Mouse (Mus musculus) erythroblast, embryonic 14.5 days (primary cell): ENCODE results near the gene Pcsk5.

ENCODE experiments used
- GATA1 ChIP-seq: IDR thresholded peaks from 2 replicates; pipeline ENCODE4 v1.6.1; 2012; ENCODE audit warnings: low read length, inconsistent platforms, mixed read lengths
- TAL1 ChIP-seq: IDR thresholded peaks from 3 replicates; pipeline ENCODE4 v1.6.1; 2012; ENCODE audit warnings: low read length, inconsistent platforms, mixed read lengths

DNA sequence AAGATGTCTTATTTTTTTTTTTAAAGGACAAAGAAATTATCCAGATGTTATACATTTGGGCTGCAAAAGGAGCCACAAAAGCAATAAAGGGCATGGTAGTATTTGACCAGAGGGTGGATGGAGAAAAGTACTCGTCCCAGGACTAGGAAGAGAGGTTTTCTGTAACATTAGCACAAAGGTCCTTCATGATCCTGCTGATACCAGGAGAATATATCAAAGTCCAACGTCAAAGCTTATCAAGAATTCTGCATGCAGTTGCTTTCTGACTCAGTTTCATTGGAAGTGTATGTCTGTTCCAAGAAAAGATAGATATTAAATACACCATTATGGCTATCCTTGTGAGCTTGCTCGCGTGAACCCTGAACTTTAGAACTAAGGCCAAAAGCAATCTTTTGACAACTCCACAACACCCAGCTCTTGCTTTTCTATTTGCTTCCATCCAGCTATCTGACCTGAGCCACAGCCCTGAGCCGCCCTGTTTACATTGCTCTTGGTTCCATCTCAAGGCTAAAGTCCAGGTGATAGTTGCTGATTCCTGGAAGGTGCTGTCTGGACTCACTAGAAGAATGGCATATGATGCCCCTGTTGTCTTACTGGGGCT, 426.9 kb downstream of the Pcsk5 start:
- no peak for TF ChIP-seq GATA1
- TF ChIP-seq TAL1: no peak
